Mouse (Mus musculus): ENCODE data around the gene Cyb5d2. TPM values are rescaled to one million over a fixed set of nuclear protein-coding genes. Genes with fewer than 3 reads are reported as not detected.
A peak's percentile ranks its signal among the peaks of the same experiment; 100 is the strongest.
"Not testable (repeated sequence)": the region's sequence is repeated elsewhere in the genome, so short reads cannot be mapped to it uniquely, and the experiment has no call there.

Gene Cyb5d2
- total RNA-seq, 2 experiments from 2014 or later = 21.5 to 24.3 TPM

GRCm38 (mm10) chr11:72772611-72773010 lies 23.3 kb downstream of the Cyb5d2 start:
- DNase-seq = not testable (repeated sequence)

GRCm38 (mm10) chr11:72771461-72771860 lies 24.5 kb downstream of the Cyb5d2 start:
- no peak for DNase-seq

GRCm38 (mm10) chr11:72770816-72771215 lies 25.1 kb downstream of the Cyb5d2 start:
- DNase-seq = no peak

- no peak for DNase-seq
These were observed 25.6 kb downstream of the Cyb5d2 start for GRCm38 (mm10) chr11:72770324-72770723.

- DNase-seq = no peak
These were observed 26.9 kb downstream of the Cyb5d2 start for GRCm38 (mm10) chr11:72769061-72769460.

- no peak for DNase-seq
These were observed 28.2 kb downstream of the Cyb5d2 start for GRCm38 (mm10) chr11:72767716-72768115.

- no peak for DNase-seq
These were observed 31.7 kb downstream of the Cyb5d2 start for GRCm38 (mm10) chr11:72764270-72764669.

- no peak for DNase-seq
These were observed 35.2 kb downstream of the Cyb5d2 start for GRCm38 (mm10) chr11:72760781-72761180.

- no peak for DNase-seq
These were observed 36.4 kb downstream of the Cyb5d2 start for GRCm38 (mm10) chr11:72759581-72759980.

- DNase-seq = no peak
These were observed 37.6 kb downstream of the Cyb5d2 start for GRCm38 (mm10) chr11:72758316-72758715.

- DNase-seq = peak; percentile 20 to 21
These were observed 44.0 kb downstream of the Cyb5d2 start for GRCm38 (mm10) chr11:72751956-72752355.

GRCm38 (mm10) chr11:72739048-72739447 lies 56.9 kb downstream of the Cyb5d2 start:
- no peak for DNase-seq

- DNase-seq = peak in 1 of 2 experiments; percentile 15
These were observed 58.4 kb downstream of the Cyb5d2 start for GRCm38 (mm10) chr11:72737517-72737916.

- peak in 1 of 2 experiments; percentile 9 for DNase-seq
These were observed 59.6 kb downstream of the Cyb5d2 start for GRCm38 (mm10) chr11:72736320-72736719.

- peak in 1 of 2 experiments; percentile 23 for DNase-seq
These were observed 60.5 kb downstream of the Cyb5d2 start for GRCm38 (mm10) chr11:72735519-72735860.

- peak; percentile 64 to 79 for DNase-seq
These were observed 61.0 kb downstream of the Cyb5d2 start for GRCm38 (mm10) chr11:72734840-72735518.

GRCm38 (mm10) chr11:72733736-72734135 lies 62.2 kb downstream of the Cyb5d2 start:
- no peak for DNase-seq

Other genes with a start within 250 kb of the Cyb5d2 start
- gene Spns3, start 245.6 kb downstream of the Cyb5d2 start, total RNA-seq (2021) = not detected
- 10 to 100 TPM; 49.6 to 54.7 TPM for gene Ube2g1, start 188.9 kb downstream of the Cyb5d2 start, total RNA-seq (2021)
- gene Ankfy1, start 106.1 kb downstream of the Cyb5d2 start, total RNA-seq (2021) = 10 to 100 TPM; 15.3 to 16.6 TPM
- gene Zzef1, start 84 bp upstream of the Cyb5d2 start, total RNA-seq (2021) = 10 to 100 TPM; 16.5 to 19.6 TPM
- gene Atp2a3, start 165.0 kb upstream of the Cyb5d2 start, total RNA-seq (2021) = 10 to 100 TPM in 1 of 2 experiments, 1 to 10 TPM in 1; 8.6 to 15.8 TPM
- under 1 TPM; 0.25 to 0.28 TPM for gene P2rx1, start 203.0 kb upstream of the Cyb5d2 start, total RNA-seq (2021)
- gene Camkk1, start 222.9 kb upstream of the Cyb5d2 start, total RNA-seq (2021) = under 1 TPM; 0.90 to 0.92 TPM